Mouse (Mus musculus): ENCODE data around the gene Rhox4a2. TPM values are rescaled to one million over a fixed set of nuclear protein-coding genes. Genes with fewer than 3 reads are reported as not detected.
"Not testable (repeated sequence)": the region's sequence is repeated elsewhere in the genome, so short reads cannot be mapped to it uniquely, and the experiment has no call there.

The Rhox4a2 gene
- 0.66 and 2.8 TPM in 2 replicates for polyA plus RNA-seq (2015; fragmentation: Nextera tagmentation; extraction: Ambion mirVana)

DNA sequence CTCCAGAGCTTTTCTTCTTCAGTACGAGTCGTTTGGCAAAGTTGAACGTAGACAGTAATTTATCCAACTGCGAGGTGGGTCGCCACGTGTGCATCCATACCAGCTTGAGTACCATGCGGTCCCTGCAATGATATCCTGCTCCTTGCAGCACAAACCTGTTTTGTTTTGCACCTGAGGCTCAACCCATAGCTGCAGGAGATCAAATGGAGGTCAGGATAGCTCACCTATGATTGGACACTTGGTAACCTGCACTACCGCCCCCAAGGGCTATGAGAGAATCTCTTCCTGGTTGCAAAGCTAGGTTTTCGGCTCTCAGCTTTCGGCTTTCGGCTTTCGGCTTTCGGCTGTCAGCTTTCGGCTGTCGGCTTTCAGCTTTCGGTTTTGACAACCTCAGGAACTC, at the start of gene Rhox4a2:
Rhox4a2 (plus strand) TSS at position 301 of the 400 bp plus-strand sequence.
- not testable (repeated sequence) for H3K27me3 ChIP-seq, H3K9ac ChIP-seq

DNA sequence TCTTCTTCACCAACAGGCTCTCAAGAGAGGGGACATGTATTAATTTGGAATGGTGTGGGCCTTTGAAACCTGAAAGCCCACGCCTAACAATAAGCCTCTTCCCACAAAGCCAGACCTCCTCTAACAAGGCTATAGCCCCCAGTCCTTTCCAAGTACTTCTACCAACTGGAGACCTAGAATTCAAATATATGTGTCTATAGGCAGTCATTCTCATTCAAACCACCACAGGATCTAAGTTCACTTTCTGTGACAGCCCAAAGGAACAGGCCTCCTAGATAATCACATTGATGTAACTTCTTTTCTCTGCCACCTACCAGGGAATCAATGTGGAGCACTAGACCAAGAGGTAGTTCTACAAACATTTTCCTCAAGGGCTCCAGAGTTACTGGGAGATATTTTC, 10.9 kb upstream of the Rhox4a2 start, which contains the start of gene Rhox3a2:
Rhox3a2 (plus strand) TSS at position 301 of the 400 bp plus-strand sequence.
- not testable (repeated sequence) for H3K4me2 ChIP-seq; H3K27me3 ChIP-seq; H3K36me3 ChIP-seq; H3K9ac ChIP-seq; H3K27ac ChIP-seq; H3K9me3 ChIP-seq (replicated peaks); ATAC-seq (replicated peaks; ENCODE audit: insufficient number of reproducible peaks, insufficient read depth, low FRiP score, low read depth); H3K4me1 ChIP-seq (replicated peaks); H3K4me3 ChIP-seq
- no CpG with 5 or more reads among the region's 1 CpGs for WGBS

More for the DNA sequence above, at the start of gene Rhox4a2:
- H3K27ac ChIP-seq; ATAC-seq (replicated peaks; ENCODE audit: insufficient number of reproducible peaks, insufficient read depth, low FRiP score, low read depth); H3K36me3 ChIP-seq; H3K4me3 ChIP-seq; H3K4me1 ChIP-seq (replicated peaks); H3K4me2 ChIP-seq; H3K9me3 ChIP-seq (replicated peaks): not testable (repeated sequence)
- 88% methylated on average over 8 of the region's 16 CpGs for WGBS

DNA sequence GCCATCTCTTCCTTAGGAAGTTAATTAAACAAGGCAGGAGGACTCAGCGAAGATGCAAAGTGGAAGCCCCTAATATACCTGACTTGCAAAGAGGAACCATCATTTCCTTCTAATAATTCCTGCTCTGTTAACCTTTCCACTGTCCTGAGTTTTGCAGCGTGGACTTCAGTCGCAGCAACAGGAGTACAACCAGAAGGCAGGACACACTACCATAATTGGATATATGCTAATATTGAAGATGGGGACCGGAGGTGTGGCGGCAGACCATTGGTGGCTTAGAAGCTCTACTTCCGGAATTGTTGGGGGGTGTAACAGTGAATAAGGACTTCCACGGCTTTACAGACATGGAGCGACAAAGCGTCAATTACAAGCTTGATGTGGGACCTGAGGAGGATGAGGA, 21.1 kb downstream of the Rhox4a2 start, which contains the start of gene Rhox2b:
Rhox2b (plus strand) TSS at position 301 of the 400 bp plus-strand sequence.
- not testable (repeated sequence) for H3K9me3 ChIP-seq (replicated peaks); H3K27me3 ChIP-seq; H3K36me3 ChIP-seq; H3K27ac ChIP-seq; H3K9ac ChIP-seq; H3K4me1 ChIP-seq (replicated peaks); H3K4me2 ChIP-seq; ATAC-seq (replicated peaks; ENCODE audit: insufficient number of reproducible peaks, insufficient read depth, low FRiP score, low read depth); H3K4me3 ChIP-seq
- no CpG with 5 or more reads among the region's 9 CpGs for WGBS

- not testable (repeated sequence) for H3K9me3 ChIP-seq (replicated peaks); H3K27me3 ChIP-seq; H3K4me2 ChIP-seq; H3K27ac ChIP-seq; H3K4me3 ChIP-seq; H3K9ac ChIP-seq; H3K36me3 ChIP-seq; ATAC-seq (replicated peaks; ENCODE audit: insufficient number of reproducible peaks, insufficient read depth, low FRiP score, low read depth); H3K4me1 ChIP-seq (replicated peaks)
- 82% methylated on average over 14 of the region's 15 CpGs for WGBS
Observed at GRCm38 (mm10) chrX:37432194-37432593, 41.5 kb downstream of the Rhox4a2 start, which contains the start of gene Rhox4b. Rhox4b (plus strand) TSS chrX:37432494.

Other genes with a start within 250 kb of the Rhox4a2 start
- 0.09 TPM in 1 of 2 replicates, not detected in the other for gene Akap14, start 222.0 kb upstream of the Rhox4a2 start, polyA plus RNA-seq (2015; fragmentation: Nextera tagmentation; extraction: Ambion mirVana)
- 695 and 864 TPM in 2 replicates for gene Ndufa1, start 199.7 kb upstream of the Rhox4a2 start, polyA plus RNA-seq (2015; fragmentation: Nextera tagmentation; extraction: Ambion mirVana)
- gene Rnf113a1, start 199.6 kb upstream of the Rhox4a2 start, polyA plus RNA-seq (2015; fragmentation: Nextera tagmentation; extraction: Ambion mirVana), result 5.4 and 6.0 TPM in 2 replicates
- gene Gm9, start 179.8 kb upstream of the Rhox4a2 start, polyA plus RNA-seq (2015; fragmentation: Nextera tagmentation; extraction: Ambion mirVana), result not detected in 2 replicates
- not detected in 2 replicates for gene Rhox1, start 168.6 kb upstream of the Rhox4a2 start, polyA plus RNA-seq (2015; fragmentation: Nextera tagmentation; extraction: Ambion mirVana)
- gene Rhox2a, start 145.9 kb upstream of the Rhox4a2 start, polyA plus RNA-seq (2015; fragmentation: Nextera tagmentation; extraction: Ambion mirVana), result not detected in 2 replicates
- not detected in 2 replicates for gene Rhox3a, start 140.9 kb upstream of the Rhox4a2 start, polyA plus RNA-seq (2015; fragmentation: Nextera tagmentation; extraction: Ambion mirVana)
- gene Rhox4a, start 125.5 kb upstream of the Rhox4a2 start, polyA plus RNA-seq (2015; fragmentation: Nextera tagmentation; extraction: Ambion mirVana), result not detected in 2 replicates
- gene Rhox3a2, start 10.8 kb upstream of the Rhox4a2 start, polyA plus RNA-seq (2015; fragmentation: Nextera tagmentation; extraction: Ambion mirVana), result not detected in 2 replicates
- not detected in 2 replicates for gene Rhox2b, start 21.2 kb downstream of the Rhox4a2 start, polyA plus RNA-seq (2015; fragmentation: Nextera tagmentation; extraction: Ambion mirVana)
- gene Rhox4b, start 41.6 kb downstream of the Rhox4a2 start, polyA plus RNA-seq (2015; fragmentation: Nextera tagmentation; extraction: Ambion mirVana), result 1.9 TPM in 1 of 2 replicates, not detected in the other
- not detected in 2 replicates for gene Rhox2c, start 62.8 kb downstream of the Rhox4a2 start, polyA plus RNA-seq (2015; fragmentation: Nextera tagmentation; extraction: Ambion mirVana)
- not detected in 2 replicates for gene Rhox3c, start 67.7 kb downstream of the Rhox4a2 start, polyA plus RNA-seq (2015; fragmentation: Nextera tagmentation; extraction: Ambion mirVana)
- gene Rhox4c, start 89.5 kb downstream of the Rhox4a2 start, polyA plus RNA-seq (2015; fragmentation: Nextera tagmentation; extraction: Ambion mirVana), result not detected in 2 replicates
- gene Rhox2d, start 102.6 kb downstream of the Rhox4a2 start, polyA plus RNA-seq (2015; fragmentation: Nextera tagmentation; extraction: Ambion mirVana), result not detected in 2 replicates
- not detected in 2 replicates for gene Rhox4d, start 123.5 kb downstream of the Rhox4a2 start, polyA plus RNA-seq (2015; fragmentation: Nextera tagmentation; extraction: Ambion mirVana)
- gene Rhox2e, start 139.6 kb downstream of the Rhox4a2 start, polyA plus RNA-seq (2015; fragmentation: Nextera tagmentation; extraction: Ambion mirVana), result not detected in 2 replicates
- gene Rhox3e, start 151.2 kb downstream of the Rhox4a2 start, polyA plus RNA-seq (2015; fragmentation: Nextera tagmentation; extraction: Ambion mirVana), result not detected in 2 replicates
- gene Rhox4e, start 166.6 kb downstream of the Rhox4a2 start, polyA plus RNA-seq (2015; fragmentation: Nextera tagmentation; extraction: Ambion mirVana), result not detected in 2 replicates
- not detected in 2 replicates for gene Rhox2f, start 180.6 kb downstream of the Rhox4a2 start, polyA plus RNA-seq (2015; fragmentation: Nextera tagmentation; extraction: Ambion mirVana)
- not detected in 2 replicates for gene Rhox3f, start 190.1 kb downstream of the Rhox4a2 start, polyA plus RNA-seq (2015; fragmentation: Nextera tagmentation; extraction: Ambion mirVana)
- gene Rhox4f, start 216.9 kb downstream of the Rhox4a2 start, polyA plus RNA-seq (2015; fragmentation: Nextera tagmentation; extraction: Ambion mirVana), result not detected in 2 replicates
- not detected in 2 replicates for gene Rhox3g, start 237.8 kb downstream of the Rhox4a2 start, polyA plus RNA-seq (2015; fragmentation: Nextera tagmentation; extraction: Ambion mirVana)